Mouse (Mus musculus) adrenal gland, postnatal 10 days (tissue): Measurements from ENCODE around the gene Gmfg. TPM values are rescaled to one million over a fixed set of nuclear protein-coding genes. Genes with fewer than 3 reads are reported as not detected.

ENCODE experiments used
- DNase-seq: peaks from one replicate; pipeline ENCODE4 v3.0.0; 2021; ENCODE audit warnings: mixed read lengths
- total RNA-seq, 2 experiments: library from RNA; stranded (reverse); gene quantifications; 2 replicates each; pipeline ENCODE4 v1.2.3; 2021

Gene Gmfg
- total RNA-seq, 2 experiments from 2014 or later: 23.3 to 24.7 TPM

DNA sequence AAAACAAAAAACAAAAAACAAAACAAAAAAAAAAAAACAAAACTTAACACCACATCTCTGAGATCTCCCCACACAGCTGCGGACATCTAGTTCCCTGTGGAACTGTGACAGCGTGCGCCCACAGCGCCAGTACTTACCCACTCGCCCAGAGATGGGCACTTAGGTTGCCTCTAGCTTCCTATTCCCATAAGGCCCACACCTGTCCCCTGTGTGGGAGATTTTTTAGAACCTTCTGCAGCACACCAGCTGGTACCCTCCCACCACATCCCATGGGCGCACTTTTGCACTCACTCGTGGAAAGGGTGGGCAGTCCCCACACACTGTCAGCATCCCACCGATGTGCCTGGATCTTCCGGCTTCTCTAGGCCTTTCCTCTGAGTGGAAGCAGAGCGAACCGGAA, 45.6 kb downstream of the Gmfg start:
- DNase-seq: no peak

DNA sequence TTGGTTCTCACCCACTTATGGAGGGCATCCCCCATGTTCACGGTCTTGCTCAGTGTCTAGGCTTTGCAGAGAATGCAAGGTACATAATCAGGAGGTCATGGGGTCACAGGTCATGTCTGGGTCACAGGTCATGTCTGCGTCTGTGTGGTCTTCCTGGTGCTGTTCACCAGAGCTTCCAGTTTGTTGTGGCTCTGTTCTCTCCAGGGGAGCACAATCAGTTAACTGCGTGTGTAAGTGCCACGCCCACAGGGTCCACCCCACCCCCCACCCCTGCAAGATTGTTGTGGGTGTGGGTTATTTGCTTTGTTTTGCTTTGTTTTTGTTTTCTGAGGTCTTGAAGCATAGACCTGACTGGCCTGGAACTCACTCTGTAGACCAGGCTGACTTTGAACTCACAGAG, 46.9 kb downstream of the Gmfg start:
- no peak for DNase-seq

DNA sequence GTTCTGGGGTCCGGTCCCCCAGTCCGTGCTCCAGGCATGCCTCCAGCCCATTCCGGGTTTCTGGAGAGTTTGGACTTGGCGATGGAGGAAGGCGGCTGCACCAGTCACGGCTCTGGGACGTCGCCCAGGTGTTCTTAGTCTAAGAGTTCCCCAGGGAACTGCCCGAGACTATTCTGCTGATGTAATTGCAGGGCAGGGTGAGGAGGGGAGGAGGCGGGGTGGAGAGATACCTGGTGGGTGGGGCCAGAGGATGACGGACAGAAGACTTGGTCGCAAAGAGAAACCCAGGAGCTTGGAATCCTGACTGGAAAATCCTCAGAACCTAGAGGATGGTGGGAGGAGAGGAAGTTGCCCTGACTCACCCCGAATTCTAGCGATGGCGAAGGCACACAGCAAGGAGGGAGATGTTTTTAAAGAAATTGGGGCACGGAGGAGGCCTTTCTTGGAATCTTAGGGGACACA, 50.8 kb downstream of the Gmfg start:
- DNase-seq: peak; percentile 37

DNA sequence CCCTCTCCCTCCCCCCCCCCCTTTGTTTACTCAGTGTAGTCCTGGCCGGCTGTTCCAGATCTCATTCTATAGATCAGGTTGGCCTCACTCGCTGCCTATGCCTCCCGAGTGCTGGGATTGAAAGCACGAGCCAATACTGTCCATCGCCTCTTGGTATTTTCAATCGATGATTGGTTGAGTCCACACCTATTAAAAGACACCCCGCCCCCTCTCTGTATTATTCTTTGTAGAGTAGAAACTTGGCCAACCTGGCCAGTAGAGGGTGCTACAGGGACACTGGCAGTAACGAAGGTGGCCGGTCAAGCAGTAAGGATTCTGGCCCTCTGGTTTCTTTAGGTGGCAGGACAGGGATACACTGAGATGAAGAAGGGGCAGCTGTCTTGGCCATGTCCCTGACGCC, 53.2 kb downstream of the Gmfg start:
- peak; percentile 73 for DNase-seq

DNA sequence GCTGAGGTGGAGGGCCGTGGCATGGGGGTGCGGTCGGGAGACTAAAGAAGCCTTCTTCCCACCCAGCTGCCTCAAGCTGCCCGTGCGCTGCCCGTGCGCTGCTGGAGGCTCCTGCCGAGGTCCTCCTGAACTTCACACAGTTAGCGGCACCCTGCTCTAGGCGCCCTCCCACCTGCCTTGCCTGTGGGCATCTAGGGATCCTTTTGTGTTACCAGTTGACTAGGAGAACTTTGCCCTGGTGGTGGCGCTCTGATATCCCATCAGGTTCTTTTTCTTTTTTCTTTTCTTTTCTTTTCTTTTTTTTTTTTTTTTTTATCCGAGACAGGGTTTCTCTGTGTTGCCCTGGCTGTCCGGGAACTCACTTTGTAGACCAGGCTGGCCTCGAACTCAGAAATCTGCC, 53.7 kb downstream of the Gmfg start:
- no peak for DNase-seq

DNA sequence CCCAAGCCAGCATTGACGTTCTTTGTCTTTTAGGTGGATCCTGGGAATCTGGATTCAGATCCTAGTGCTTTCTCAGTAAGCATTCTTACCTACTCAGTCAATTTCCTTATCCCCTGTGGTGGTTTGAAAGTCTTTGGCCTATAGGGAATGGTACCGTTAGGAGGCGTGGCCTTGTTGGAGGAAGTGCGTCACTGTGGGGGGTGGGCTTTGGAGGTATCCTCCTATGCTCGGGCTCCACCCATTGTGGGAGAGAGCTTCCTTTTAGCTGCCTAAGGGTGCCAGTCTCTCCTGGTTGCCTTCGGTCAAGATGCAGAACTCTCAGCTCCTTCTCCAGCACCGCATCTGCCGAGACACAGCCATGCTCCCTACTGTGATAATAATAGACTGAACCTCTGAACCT, 55.1 kb downstream of the Gmfg start:
- DNase-seq: no peak

DNA sequence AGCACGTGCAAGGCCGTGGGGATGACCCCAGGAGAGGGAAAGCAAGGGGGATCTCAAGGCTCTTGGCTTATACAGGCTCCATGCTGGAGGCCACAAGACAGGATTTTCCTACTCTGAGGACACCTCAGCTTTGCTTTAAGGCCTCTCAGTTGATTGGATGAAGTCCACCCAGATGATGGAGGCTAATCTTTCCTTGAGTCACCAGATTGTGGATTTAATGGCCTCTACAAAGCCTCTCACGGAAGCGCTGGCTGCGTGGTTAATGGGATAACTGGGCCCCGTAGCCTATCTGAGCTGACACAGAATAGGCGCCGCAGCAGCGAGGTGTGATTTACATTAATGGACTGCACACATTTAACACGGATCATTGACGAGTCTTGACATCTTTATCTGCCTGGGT, 58.2 kb downstream of the Gmfg start:
- no peak for DNase-seq

Other genes with a start within 250 kb of the Gmfg start
- gene Eid2, start 169.6 kb upstream of the Gmfg start, total RNA-seq: 10 to 100 TPM; 22.8 to 34.9 TPM
- gene Eid2b, start 159.7 kb upstream of the Gmfg start, total RNA-seq: 10 to 100 TPM; 13.4 to 15.7 TPM
- gene Selenov, start 146.3 kb upstream of the Gmfg start, total RNA-seq: 1 to 10 TPM in 1 of 2 experiments, not detected in 1; 1.2 TPM
- gene Dll3, start 135.2 kb upstream of the Gmfg start, total RNA-seq: under 1 TPM; 0.33 to 0.36 TPM
- gene Timm50, start 125.4 kb upstream of the Gmfg start, total RNA-seq: 100 to 1,000 TPM; 108 to 114 TPM
- gene Supt5, start 98.7 kb upstream of the Gmfg start, total RNA-seq: 100 to 1,000 TPM in 1 of 2 experiments, 10 to 100 TPM in 1; 86.6 to 103 TPM
- 1,000 to 10,000 TPM; 1,220 to 1,241 TPM for gene Rps16, start 86.8 kb upstream of the Gmfg start, total RNA-seq
- gene Plekhg2, start 64.8 kb upstream of the Gmfg start, total RNA-seq: 10 to 100 TPM; 27.9 to 37.0 TPM
- gene Zfp36, start 57.2 kb upstream of the Gmfg start, total RNA-seq: 10 to 100 TPM; 11.4 to 27.2 TPM
- gene Med29, start 44.7 kb upstream of the Gmfg start, total RNA-seq: 10 to 100 TPM; 19.8 to 25.9 TPM
- 10 to 100 TPM; 56.5 to 59.2 TPM for gene Paf1, start 44.5 kb upstream of the Gmfg start, total RNA-seq
- 10 to 100 TPM in 1 of 2 experiments, 1 to 10 TPM in 1; 9.2 to 13.0 TPM for gene Lrfn1, start 14.5 kb downstream of the Gmfg start, total RNA-seq
- gene Ifnl2, start 73.0 kb downstream of the Gmfg start, total RNA-seq: not detected
- not detected for gene Ifnl3, start 85.4 kb downstream of the Gmfg start, total RNA-seq
- gene Sycn, start 103.4 kb downstream of the Gmfg start, total RNA-seq: not detected
- gene Nccrp1, start 109.8 kb downstream of the Gmfg start, total RNA-seq: not detected
- gene Samd4b, start 160.7 kb downstream of the Gmfg start, total RNA-seq: 10 to 100 TPM; 45.5 to 49.6 TPM
- 10 to 100 TPM; 19.4 to 20.4 TPM for gene Pak4, start 160.7 kb downstream of the Gmfg start, total RNA-seq
- not detected for gene Acp7, start 193.9 kb downstream of the Gmfg start, total RNA-seq